Mouse (Mus musculus) neutrophil, adult 5-6 weeks (primary cell): Measurements from ENCODE around the gene Tmem217. TPM values are rescaled to one million over a fixed set of nuclear protein-coding genes. Genes with fewer than 3 reads are reported as not detected.
"Not testable (repeated sequence)": the region's sequence is repeated elsewhere in the genome, so short reads cannot be mapped to it uniquely, and the experiment has no call there.

Experiments
- ATAC-seq: fragments of 151-379, 151-347 bp; 2 replicates; pipeline ENCODE4 v1.8.0; 2017; ENCODE audit warnings: mild to moderate bottlenecking, moderate TSS enrichment; ENCODE audit not compliant: insufficient number of reproducible peaks, poor library complexity, low FRiP score, severe bottlenecking; ENCODE audit errors: extremely low read depth
- total RNA-seq: library from RNA; stranded (forward); fragments of 200-1000 nt; gene quantifications from 2 replicates; pipeline ENCODE4 v1.2.3, GENCODE M21; 2017

Gene Tmem217
- total RNA-seq, 1 experiment from 2014 or later, result not detected

DNA sequence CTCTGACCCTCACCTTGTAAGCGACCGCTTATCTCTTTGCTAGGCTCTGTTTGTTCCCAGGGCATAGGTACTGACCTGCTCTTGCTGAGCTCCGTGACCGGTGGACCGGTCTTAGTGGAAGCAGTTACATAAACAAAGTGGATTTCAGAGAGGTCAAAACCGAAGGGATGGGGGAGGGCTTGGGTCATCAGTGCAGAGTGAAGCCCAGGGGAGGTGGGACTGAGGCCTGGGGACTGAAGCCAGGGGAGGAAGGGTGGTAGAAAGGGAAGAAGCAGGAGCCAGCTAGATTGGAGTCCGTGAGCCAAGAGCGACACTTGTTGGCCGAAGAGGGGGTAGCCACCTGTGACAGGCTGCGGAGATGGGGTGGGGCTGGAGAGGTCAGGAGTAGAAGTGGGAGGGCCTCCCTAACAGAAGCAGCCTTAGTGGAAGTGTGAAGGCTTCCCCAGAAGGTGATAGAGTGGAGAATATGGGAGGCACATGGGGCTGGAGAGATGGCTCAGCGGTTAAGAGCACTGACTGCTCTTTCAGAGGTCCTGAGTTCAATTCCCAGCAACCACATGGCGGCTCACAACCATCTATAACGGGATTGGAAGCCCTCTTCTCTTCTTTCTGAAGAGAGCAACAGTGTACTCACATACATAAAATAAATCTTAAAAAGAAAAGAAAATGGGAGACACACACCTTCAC, 39.0 kb downstream of the Tmem217 start:
- ATAC-seq, result peak; percentile 66

GRCm38 (mm10) chr17:29510691-29511090, 41.5 kb downstream of the Tmem217 start:
- peak; percentile 84 for ATAC-seq

DNA sequence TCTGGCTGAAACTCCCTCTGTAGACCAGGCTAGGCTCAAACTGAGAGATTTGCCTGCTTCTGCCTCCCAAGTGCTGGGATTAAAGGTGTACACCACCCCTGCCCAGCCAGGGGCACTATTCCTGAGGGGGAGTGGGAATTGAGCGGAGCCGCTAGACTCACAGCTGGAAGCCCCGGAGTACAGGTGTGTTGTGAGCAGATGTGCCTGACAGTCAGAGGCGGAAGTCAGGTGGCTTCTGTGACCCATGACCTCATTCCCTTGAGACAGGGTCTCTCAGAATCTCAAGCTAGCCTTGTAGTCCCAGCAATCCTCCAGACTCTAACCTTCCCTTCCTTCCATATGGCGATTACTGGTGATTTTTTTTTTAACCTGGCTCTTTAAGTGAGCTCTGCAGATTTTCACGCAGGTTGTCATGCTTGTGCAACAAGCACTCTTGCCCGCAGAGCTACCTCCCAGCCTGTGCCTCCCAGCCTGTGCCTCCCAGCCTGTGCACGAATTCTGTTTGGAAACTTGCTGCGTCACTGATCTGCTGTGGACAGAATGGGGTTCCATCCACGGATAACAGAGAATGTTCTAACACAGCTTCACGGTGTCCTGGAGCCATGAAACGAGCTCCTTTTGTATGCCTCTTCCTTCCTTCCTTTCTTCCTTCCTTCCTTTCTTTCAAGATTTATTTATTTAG, 43.1 kb downstream of the Tmem217 start:
- no peak for ATAC-seq

GRCm38 (mm10) chr17:29503700-29504099, 48.5 kb downstream of the Tmem217 start:
- no peak for ATAC-seq

GRCm38 (mm10) chr17:29502669-29503665, 49.2 kb downstream of the Tmem217 start:
- ATAC-seq, result no peak

DNA sequence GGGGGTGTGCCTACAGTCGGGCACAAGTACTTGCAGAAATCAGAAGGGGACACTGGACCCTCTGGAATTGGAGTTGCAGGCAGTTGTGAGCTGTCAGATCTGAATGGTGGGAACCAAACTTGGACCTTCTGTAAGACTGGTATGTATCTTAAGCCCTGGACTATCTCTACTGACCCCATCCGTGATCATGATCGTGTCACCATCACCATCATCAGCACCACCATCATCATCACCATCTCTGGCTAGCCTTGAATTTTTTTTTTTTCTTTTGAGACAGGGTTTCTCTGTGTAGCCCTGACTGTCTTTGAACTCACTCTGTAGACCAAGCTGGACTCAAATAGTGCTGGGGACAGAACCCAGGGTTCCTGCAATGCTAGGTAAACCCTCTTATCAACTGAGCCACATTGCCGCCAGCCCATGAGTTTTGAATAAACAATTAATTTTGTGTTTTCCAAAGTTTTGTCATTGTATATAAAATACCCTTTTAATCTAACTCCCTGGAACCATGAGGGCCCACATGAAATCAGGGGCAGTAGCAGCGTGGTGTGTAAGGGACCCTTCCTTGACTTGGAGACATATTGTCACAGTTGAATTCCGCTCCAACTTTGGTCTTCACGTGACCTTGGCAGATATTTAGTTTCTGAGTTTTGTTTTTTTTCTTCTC, 50.0 kb downstream of the Tmem217 start:
- ATAC-seq, result no peak

DNA sequence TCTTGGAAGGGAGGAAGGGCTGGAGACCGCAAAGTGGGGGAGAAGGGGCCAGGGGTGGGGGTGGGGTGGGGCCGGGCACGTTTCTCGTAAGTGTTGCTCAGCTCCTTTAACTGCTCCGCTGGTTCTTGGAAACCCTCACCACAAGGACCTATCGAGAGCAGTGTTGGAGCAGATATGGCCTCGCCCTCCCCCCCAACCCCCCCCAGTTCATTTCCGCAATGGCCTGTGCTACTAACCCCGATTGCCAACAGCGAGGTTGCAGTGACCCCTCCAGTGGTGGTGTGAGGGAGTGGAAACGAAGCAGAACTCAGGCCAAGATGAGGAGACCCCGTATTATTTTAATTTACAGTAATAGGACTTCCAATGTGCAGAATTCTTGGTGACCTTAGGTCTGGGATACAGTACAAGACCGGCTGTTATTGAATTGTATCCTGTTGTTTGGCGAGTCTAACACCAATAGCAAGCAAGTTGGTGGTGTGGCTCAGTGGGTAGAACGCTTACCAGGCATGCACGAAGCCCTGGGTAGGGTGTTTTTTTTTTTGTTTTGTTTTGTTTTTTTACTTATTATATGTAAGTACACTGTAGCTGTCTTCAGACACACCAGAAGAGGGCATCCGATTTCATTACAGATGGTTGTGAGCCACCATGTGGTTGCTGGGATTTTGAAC, 51.2 kb downstream of the Tmem217 start:
- ATAC-seq, result peak; percentile 49

DNA sequence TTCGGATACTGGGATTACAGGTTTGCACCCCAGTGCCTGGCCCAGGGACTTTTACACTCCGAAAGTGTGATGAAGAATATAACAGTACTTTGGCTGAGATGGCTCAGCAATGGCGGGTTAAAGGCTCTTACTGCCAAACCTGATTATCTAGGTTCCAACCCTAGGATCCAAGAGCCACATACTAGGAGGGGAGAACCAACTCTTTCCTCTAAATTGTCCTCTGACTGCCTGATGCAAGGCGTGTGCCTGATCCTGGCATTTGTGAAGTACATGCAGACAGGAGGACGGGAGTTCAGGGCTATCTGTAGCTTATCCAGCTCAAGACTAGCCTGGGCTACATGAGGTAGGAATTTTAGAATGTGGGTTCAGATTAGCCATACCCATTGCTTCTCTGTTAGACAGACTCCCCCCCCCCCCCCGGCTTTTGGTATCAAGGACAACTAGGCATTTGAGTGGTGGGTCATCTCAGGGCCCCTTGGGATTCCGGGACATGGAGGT, 51.9 kb downstream of the Tmem217 start:
- no peak for ATAC-seq

GRCm38 (mm10) chr17:29499511-29499910, 52.7 kb downstream of the Tmem217 start:
- ATAC-seq, result no peak

DNA sequence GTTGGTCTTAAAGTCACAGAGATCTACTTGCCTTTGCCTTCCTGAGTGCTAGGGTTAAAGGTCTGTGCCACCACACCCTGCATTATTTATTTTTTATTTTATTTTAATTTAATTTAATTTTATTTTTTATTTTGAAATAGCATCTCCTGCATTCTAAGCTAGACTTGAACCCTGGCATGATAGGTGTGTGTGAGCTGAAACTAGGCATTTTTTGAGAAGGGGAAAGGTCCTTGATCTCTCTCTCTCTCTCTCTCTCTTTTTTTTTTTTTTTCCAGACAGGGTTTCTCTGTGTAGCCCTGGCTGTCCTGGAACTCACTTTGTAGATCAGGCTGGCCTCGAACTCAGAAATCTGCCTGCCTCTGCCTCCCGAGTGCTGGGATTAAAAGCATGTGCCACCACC, 53.2 kb downstream of the Tmem217 start:
- not testable (repeated sequence) for ATAC-seq

DNA sequence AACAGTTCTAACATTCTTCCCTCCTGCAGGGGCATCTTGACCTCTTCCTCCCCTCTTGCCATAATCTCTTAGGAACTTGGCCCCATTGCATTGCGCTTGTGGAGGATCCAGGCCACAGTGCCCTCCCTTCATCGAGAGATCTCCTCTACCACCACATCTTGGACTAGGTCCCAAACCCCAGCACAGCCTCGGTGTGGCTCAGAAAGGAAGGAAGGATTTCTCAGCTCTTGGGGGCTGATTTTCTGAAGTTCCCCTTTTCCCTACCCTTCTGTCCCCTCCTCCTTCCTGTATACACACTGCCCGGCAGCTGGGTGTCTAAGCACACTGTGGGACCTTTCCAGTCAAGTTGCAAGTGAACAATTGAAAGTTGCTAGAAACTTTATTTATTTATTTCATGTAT, 54.2 kb downstream of the Tmem217 start:
- peak; percentile 21; the same call in 1 of the 2 replicates for ATAC-seq

GRCm38 (mm10) chr17:29497481-29497880, 54.7 kb downstream of the Tmem217 start:
- not testable (repeated sequence) for ATAC-seq

DNA sequence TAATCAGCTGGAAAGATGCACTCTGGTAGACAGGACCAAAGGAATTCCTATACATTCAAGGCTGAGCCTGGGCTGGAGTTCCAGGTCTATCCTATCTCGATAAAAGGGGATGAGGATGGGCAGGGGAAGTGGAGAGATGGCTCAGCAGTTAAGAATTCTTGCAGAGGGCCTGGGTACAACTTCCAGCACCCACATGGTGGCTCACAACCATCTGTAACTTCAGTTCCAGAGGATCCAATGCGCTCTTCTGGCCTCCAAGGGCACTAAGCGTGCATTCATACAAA, 55.2 kb downstream of the Tmem217 start:
- no peak for ATAC-seq

DNA sequence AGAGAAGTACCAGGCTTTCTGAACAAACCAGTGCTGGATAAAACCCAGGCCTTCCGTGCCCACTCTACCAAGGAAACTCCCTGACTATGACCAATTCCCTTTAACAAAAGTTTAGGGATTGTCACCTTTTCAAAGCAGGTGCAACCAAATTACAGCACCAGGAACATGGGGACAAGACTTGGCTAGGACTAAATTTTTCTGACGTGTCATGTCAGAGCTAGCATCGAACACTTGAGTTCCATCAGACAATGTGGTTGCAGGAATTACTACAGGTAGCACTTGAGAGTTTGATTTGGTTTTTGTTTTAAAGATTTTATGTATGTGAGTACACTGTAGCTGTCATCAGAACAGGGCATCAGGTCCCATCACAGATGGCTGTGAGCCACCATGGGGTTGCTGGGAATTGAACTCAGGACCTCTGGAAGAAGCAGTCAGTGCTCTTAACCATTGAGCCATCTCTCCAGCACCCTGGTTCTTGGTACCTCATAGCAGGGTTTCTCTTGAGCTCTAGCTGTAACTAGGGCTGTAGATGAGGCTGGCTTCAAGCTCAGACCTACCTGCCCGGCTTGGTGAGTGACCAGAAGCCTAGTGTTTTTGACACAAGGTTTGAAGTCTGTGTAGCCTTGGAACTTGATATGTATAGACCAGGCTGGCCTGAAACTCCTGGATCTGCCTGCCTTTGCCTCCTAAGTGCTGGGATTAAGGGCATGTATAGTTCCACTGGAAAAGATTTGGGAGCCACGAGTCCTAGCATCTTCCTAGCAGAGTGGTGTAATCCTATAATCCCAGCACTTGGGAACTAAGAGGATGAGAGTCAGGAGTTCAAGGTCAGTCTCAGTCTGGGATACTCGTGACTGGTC, 55.7 kb downstream of the Tmem217 start:
- no peak for ATAC-seq

- no peak for ATAC-seq
Observed at GRCm38 (mm10) chr17:29494732-29495076, 57.5 kb downstream of the Tmem217 start.

DNA sequence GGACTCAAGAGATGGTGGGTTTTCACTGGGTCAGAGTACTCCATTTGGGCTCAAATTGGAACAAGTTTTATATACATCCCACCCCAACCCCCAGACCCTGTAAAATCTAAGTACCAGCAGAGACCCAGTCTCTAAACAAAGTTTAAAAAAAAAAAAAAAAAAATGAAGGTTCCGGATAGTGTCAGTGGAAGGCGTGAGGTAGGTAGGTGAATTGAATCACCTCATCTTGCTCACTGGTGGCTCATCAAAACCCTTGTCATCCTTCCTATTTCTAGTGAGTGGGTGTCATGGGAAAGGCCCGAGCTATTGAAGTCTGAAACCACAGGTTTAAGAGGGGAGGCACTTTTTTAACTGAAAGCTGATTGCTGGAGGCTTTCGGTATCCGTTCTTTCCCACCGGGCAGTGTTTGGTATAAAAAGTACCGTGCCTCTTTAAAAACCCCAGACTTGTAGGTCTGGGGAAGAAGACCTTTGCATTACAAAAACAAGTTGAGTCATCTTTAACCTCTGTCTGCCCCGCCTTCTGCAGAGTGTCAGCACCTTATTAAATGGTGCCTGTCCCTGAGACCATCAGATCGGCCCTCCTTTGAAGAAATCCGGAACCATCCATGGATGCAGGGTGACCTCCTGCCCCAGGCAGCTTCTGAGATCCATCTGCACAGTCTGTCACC, 58.0 kb downstream of the Tmem217 start:
- ATAC-seq, result peak; percentile 24

DNA sequence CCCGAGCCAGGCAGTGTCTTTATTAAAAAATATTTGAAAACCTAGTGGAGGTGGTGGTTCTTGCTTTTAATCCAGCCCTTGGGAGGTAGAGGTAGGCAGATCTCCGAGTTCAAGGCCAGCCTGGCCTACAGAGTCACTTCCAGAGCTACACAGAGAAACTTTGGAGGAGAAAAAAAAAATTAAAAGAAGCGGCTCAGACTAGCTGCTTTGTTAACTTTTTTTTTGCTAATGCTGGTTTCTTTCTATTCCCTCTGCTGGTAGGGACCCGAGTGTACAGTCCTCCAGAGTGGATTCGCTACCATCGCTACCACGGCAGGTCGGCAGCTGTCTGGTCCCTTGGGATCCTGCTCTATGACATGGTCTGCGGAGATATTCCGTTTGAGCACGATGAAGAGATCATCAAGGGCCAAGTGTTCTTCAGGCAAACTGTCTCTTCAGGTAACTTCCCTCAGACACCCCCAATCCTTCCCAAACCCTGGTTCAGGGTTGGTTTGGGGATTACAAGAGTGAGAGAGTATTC, 58.7 kb downstream of the Tmem217 start:
- ATAC-seq, result no peak
